Mouse (Mus musculus) E14TG2a.4 (cell line): ENCODE data around the gene Evx1.

Experiments used
- H3K27me3 ChIP-seq: 2 replicates; pipeline ENCODE4 v1.6.1; 2014; ENCODE audit warnings: low read length, control low read depth; ENCODE audit not compliant: insufficient read depth
- H3K36me3 ChIP-seq: 2 replicates; pipeline ENCODE4 v1.6.1; 2014; ENCODE audit warnings: low read length, control low read depth; ENCODE audit not compliant: insufficient read depth
- H3K4me1 ChIP-seq: replicated peaks from 2 replicates; pipeline ENCODE4 v1.6.1; 2014; ENCODE audit warnings: low read depth, low read length, control low read depth
- H3K4me3 ChIP-seq: replicated peaks from 2 replicates; pipeline ENCODE4 v1.5.1; 2014; ENCODE audit warnings: mild to moderate bottlenecking, low read length
- H3K9me3 ChIP-seq: 2 replicates; pipeline ENCODE4 v1.6.1; 2014; ENCODE audit warnings: low read length, control low read depth
- CTCF ChIP-seq: conservative IDR thresholded peaks from 2 replicates; pipeline ENCODE4 v1.5.1; 2014; ENCODE audit warnings: low read length
- NANOG ChIP-seq: IDR thresholded peaks from 2 replicates; pipeline ENCODE4 v1.6.1; 2014; ENCODE audit warnings: borderline replicate concordance, low read length, mixed read lengths
- POU5F1 ChIP-seq: IDR thresholded peaks from 2 replicates; pipeline ENCODE4 v1.6.1; 2014; ENCODE audit warnings: low read length, borderline replicate concordance

Gene Evx1

DNA sequence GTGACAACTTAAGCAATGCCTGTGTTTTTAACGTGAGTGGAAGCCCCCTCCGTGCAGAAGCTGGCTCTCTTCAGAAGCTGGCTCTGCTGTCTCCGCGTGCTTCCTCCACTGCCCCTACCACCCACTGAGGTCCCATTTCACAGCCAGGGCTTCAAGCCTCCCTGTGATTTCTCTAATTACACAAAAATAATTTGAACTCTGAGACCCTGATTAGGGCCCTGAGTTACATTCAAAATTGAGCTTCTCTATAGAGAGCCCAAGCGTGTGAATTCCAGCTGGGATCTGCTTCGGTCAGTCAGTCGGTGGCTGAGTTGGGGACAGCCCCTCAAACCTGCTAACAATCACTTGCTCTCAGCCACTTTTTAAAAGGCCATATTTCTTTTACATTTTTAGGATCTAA, 45.0 kb upstream of the Evx1 start:
- H3K36me3 ChIP-seq: no peaks in the 10 kb centered on the region
- peaks cover 95% of the 10 kb centered on the region for H3K27me3 ChIP-seq
- peaks cover 51% of the 10 kb centered on the region for H3K4me1 ChIP-seq
- no peak overlapping the region for H3K4me3 ChIP-seq
- TF ChIP-seq NANOG (no peak), POU5F1 (no peak)
- no peaks in the 10 kb centered on the region for H3K9me3 ChIP-seq

DNA sequence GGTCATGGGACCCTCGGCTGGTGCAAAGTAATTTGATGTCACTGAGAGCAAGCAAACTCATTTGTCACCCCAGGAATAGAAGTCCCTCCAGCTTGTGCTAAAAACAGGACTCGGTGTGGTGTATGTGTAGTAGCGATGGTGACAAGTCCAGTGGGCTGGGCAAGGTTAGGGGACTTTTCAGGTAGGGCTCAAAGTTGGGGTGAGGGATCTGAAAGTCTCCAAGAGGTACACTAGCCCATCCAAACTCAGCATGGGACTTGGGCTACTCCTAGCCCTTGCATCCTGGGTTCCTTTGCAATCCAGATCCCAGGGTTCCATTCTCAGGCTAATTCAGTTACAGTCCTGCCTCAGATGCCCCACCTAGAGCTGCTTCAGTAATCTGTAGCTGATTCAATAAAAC, 44.5 kb upstream of the Evx1 start:
- no peak overlapping the region for H3K4me3 ChIP-seq
- peaks cover 55% of the 10 kb centered on the region for H3K4me1 ChIP-seq
- H3K9me3 ChIP-seq: no peaks in the 10 kb centered on the region
- H3K27me3 ChIP-seq: peaks cover 95% of the 10 kb centered on the region
- TF ChIP-seq POU5F1 (no peak), CTCF (no peak), NANOG (no peak)
- H3K36me3 ChIP-seq: no peaks in the 10 kb centered on the region

DNA sequence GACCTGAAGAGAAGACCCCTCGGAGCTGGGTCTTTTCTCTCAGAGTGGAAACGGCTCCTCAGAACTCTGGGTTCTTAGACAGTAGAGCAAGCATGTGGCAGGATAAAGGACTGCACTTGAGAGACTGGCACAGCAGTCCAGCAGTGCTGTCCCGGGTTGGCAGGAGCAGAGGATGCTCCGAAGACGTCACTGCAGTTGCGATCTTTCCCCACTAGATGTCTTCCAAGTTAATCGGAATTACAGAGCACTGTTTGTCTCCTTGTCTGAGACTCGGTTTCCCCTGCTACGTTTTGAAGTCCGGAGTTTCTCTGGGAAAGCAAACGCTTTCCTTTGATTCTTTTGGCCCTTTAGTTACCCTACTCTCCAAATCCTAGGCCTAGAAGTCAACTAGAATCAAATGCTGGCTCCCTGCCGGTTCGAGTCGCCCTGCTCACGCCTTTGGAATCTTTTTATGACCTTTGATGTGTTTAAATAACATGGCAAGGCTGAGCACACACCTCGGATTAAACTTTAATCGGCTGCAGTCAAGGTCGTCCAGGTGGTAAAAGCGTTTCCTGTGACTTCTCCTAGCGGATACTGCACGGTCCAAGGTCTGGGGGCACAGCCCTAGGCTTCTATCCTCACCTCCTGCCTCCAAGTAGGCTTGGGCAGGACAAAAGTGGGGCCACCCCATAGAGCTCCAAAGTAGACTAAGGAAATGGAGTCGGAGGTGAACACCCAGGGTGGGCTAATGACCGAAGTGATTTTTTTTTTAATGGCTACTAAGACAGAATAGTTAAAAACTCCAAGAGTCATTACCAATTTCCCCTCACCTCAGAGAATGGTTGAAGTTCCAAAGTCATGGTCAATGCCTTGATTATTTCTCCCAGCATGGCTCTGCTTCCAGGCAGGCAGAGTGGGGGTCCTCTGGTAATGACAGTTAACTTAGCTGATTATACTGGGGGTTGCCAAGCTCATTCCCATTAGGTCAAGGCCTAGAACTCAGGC, 42.5 kb upstream of the Evx1 start:
- Histone ChIP-seq H3K36me3 (no peaks in the 10 kb centered on the region), H3K4me1 (peaks cover 60% of the 10 kb centered on the region), H3K9me3 (no peaks in the 10 kb centered on the region), H3K4me3 (no peak overlapping the region), H3K27me3 (peaks cover 95% of the 10 kb centered on the region)
- no peak for TF ChIP-seq POU5F1
- no peak; the same call in 1 of the 2 replicates for TF ChIP-seq NANOG
- peak; percentile 73 for TF ChIP-seq CTCF

DNA sequence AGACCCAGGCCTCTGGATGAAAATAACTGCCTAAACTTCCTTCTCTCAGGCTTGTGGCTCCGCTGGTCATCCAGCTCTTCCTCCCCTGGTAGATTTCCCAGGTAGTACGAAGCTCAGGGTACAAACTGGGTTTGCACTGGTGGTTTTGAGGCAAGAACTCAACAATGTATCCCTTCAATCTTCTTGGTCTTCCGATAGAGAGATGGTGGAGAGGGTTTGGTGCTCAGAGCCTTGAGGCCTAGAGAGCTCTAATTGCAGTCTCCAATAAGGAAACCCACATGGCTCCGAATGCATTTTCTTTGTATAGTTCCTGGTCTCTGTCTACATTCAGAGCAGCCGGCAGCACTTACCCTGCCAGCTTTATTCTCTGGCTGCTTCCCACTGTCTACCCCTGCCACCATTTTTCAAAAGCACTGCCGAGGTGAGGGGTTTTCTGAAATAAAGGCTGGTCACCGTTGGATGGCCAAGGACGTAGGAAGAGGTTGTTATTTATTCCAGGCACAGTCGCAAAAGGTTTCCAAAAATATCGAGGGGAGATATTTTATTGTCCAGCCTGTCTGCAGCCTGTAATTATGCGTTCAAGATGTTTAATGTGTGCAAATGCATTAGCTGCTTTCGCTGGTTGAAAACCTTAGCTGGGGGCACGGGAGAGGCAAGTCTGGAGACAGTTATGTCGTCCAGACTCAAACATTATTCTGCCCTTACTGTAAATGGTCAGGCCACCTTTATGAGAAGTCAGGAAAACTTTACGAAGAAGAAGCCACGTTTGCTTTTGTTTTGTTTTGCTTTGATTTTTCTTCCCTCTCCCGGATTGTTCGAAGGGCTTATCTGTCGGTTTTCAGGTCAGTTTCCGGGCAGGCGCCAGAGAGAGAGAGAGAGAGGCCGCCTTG, 40.3 kb upstream of the Evx1 start:
- H3K9me3 ChIP-seq: no peaks in the 10 kb centered on the region
- H3K4me3 ChIP-seq: peak overlapping the region; percentile 60
- no peak for TF ChIP-seq NANOG
- no peak for TF ChIP-seq CTCF
- no peak for TF ChIP-seq POU5F1
- no peaks in the 10 kb centered on the region for H3K36me3 ChIP-seq
- peaks cover 47% of the 10 kb centered on the region for H3K4me1 ChIP-seq
- H3K27me3 ChIP-seq: peaks cover 97% of the 10 kb centered on the region

DNA sequence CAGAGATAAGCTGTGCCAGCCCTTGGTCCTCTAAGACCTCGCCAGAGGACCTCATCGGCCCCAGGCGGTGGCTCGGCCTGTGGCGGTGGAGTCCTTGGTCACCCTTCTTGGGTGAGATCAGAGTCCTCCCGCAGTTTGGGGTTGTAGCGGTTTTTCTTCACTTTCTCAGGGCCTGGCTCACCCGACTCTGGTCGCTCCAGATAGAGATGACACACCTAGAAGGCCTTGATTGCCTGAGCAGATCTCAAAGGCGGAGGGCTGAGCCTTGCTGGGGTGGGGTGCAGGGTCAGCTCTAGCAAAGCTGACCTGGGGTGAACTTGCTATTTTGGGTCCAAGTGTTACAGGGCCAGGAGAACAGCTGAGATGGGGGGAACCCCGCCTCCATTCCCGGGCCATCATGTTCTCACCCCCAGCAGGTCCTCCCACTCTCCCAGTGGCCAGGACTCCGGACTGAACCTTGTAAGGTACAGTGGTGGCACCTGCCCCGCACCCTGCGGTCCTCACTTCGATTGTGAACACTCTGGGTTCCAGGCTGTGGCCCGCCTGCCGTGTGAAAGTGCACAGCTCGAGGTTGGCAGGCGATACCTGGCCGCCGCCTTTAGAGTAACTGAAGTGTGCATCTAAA, 39.5 kb upstream of the Evx1 start:
- no peaks in the 10 kb centered on the region for H3K9me3 ChIP-seq
- peaks cover 95% of the 10 kb centered on the region for H3K27me3 ChIP-seq
- H3K4me1 ChIP-seq: peaks cover 41% of the 10 kb centered on the region
- no peaks in the 10 kb centered on the region for H3K36me3 ChIP-seq
- TF ChIP-seq CTCF: no peak
- H3K4me3 ChIP-seq: peak overlapping the region; percentile 60

DNA sequence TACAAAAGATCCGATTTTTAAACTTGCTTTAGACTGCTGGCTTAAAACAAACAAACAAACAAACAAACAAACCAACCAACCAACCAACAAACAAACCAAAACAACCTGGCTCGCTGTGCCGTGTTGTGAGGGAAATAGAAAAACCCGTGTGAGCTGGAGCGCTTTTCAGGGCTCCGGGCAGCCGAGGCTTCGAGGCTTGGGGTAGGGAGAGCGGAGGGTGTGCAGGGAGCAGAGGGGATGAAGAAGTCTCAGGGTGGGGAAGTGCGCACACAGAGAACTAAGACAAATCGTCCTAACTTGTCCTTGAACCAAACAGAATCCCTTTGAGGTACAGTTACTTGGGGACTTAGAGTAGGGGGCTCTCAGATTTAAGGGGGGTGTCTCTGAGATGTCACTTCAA, 38.7 kb upstream of the Evx1 start:
- Histone ChIP-seq H3K4me1 (peaks cover 34% of the 10 kb centered on the region), H3K4me3 (peak overlapping the region; percentile 60; the same call in 1 of the 2 replicates), H3K27me3 (peaks cover 90% of the 10 kb centered on the region), H3K36me3 (no peaks in the 10 kb centered on the region), H3K9me3 (no peaks in the 10 kb centered on the region)
- TF ChIP-seq CTCF: no peak
- TF ChIP-seq NANOG: no peak
- no peak for TF ChIP-seq POU5F1

DNA sequence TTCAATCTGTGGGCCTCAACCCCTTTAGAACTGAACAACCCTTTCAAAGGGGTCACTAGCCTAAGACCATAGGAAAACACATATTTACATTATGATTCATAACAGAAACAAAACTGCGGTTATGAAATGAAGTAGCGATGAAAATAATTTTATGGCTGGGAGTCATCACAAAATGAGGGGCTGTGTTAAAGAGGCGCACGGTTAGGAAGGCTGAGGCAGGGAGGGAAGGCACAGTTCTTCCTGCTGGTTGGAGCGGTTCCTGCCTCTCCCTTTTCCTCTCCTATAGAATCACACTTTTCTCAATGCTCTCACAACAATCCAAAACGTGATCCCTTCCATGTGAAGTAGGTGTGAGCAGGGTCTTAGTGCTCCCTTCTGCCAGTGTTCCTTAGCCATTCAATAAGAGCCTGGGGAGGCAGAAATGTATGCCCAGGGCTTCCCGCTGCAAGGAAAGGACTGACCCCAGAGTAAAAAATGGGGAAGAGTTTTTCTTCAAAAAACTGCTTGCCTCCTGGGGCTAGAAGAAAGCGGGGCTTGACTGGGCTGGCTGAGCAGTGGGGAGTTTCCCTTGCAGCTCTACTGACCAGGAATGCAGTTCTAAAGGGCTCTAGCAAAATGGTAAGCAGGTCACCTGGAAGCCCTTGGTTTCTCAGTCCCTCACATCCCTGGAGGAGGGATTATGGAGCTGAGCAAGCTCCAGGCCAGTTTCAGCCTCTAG, 37.6 kb upstream of the Evx1 start:
- Histone ChIP-seq H3K27me3 (peaks cover 83% of the 10 kb centered on the region), H3K36me3 (no peaks in the 10 kb centered on the region), H3K4me3 (no peak overlapping the region), H3K9me3 (no peaks in the 10 kb centered on the region), H3K4me1 (peaks cover 26% of the 10 kb centered on the region)
- no peak for TF ChIP-seq CTCF
- TF ChIP-seq NANOG: no peak
- TF ChIP-seq POU5F1: no peak

DNA sequence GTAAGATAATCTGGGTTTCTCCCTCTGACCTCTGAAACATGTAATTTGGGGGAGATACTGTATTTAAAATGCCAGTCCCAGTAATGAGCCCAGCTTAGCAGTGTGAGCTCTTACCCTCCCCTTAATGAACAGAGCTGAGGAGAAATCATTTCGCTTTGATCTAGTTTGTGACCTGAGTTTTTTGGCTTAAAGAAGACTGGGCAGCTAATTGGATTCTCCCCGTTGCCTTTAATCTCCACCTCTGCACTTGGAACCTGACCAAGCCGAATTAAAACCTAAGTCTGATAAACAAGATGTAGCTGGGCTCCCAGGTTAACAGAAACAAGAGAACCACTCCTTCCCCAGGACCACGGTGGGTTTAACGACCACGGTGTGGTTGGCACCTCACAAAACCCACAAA, 36.9 kb upstream of the Evx1 start:
- Histone ChIP-seq H3K27me3 (peaks cover 81% of the 10 kb centered on the region), H3K9me3 (no peaks in the 10 kb centered on the region), H3K36me3 (no peaks in the 10 kb centered on the region), H3K4me1 (peaks cover 25% of the 10 kb centered on the region), H3K4me3 (no peak overlapping the region)
- no peak for TF ChIP-seq CTCF
- no peak for TF ChIP-seq NANOG
